Mouse (Mus musculus) CD4-positive, CD25-positive, alpha-beta regulatory T cell, adult 4 months (primary cell): ENCODE data around the gene Vstm4. TPM values are rescaled to one million over a fixed set of nuclear protein-coding genes. Genes with fewer than 3 reads are reported as not detected.

ENCODE experiments used
- ATAC-seq: one replicate; pipeline ENCODE4 v1.8.0; 2017
- polyA plus RNA-seq, 2 experiments: library from polyadenylated mRNA; unstranded; fragments of 100-300 nt; shearing (Covaris generic); gene quantifications; one replicate each; pipeline ENCODE4 v1.2.1; 2017

Vstm4 gene
- polyA plus RNA-seq, 2 experiments from 2014 or later: not detected

DNA sequence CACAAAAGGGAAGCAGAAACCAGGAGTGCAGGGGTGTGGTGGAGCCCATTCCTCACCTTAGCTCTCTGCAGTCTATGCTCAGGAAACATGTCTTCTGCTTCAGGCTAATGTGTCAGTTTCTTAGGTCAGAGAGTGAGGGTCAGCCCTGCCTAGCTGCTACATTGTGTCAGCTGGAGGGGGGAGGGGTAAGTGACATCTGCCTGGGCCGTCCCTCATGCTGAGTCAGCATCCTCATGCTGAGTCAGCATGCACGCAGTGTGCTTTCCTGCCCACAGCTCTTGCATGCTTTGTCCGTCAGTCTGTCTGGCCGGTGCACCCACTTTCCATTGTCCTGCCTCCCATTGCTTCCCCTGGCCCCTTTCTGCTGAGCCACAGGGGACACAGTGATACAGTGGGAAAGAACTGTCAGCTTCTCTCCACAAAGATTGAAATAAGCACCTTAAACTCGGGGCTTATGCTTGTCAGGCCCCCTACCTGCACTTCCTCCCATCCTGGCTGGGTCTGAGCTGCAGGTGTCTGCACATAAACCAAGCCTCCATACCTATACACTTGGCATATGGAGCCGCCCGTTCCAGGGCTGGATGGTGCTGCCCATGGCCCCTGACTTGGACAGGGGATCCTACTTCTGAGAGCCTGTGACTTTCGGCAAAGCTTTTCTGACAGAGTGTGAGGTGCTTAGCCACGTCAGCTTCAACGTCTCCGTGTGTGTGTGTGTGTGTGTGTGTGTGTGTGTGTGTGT is 3.4 kb downstream of the Vstm4 start:
- ATAC-seq: no peak

- ATAC-seq: no peak
Measured at GRCm38 (mm10) chr14:32861149-32861581, 4.6 kb downstream of the Vstm4 start.

GRCm38 (mm10) chr14:32861656-32862055 is 5.1 kb downstream of the Vstm4 start:
- no peak for ATAC-seq

DNA sequence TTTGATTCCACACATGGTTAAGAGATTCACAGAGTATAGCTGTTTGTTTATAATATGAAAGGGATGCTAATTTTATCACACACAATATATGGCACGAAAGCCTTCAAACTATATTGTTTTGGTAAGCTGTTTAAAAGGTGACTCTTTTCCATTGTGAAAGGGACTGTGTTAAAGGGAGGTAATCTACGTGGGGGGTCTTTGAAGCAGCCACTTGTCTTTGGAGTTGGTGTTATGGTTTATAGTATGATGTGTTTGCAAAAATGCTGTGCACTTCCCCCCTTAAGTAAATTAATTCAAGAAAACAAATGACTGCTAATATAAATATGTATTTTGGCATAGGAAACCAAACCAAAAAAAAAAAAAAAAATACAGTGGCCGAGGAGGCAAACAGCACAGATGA is 8.8 kb downstream of the Vstm4 start:
- ATAC-seq: no peak

- no peak for ATAC-seq
Measured at GRCm38 (mm10) chr14:32871963-32872362, 15.4 kb downstream of the Vstm4 start.

- ATAC-seq: no peak
Measured at GRCm38 (mm10) chr14:32877549-32877948, 21.0 kb downstream of the Vstm4 start.

- no peak for ATAC-seq
Measured at GRCm38 (mm10) chr14:32880332-32880731, 23.8 kb downstream of the Vstm4 start.

DNA sequence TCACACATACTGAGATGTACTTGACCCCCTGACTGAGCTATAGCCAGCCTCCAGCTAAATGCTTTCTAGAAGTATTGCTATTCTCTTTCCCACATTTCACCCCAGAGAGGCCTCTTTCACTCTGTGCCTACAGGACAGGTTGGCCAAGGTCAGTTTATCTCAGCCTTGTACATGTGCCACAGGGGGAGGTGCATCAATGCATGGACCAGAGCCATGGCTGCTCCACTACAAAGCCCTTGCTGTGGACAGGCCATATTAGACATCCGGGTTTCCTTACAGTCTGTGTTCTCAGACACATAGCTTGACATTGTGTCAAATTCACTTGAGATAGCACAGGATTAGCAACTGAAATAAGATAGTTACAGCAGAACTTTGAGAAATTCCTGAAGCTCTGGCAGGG is 25.1 kb downstream of the Vstm4 start:
- no peak for ATAC-seq

DNA sequence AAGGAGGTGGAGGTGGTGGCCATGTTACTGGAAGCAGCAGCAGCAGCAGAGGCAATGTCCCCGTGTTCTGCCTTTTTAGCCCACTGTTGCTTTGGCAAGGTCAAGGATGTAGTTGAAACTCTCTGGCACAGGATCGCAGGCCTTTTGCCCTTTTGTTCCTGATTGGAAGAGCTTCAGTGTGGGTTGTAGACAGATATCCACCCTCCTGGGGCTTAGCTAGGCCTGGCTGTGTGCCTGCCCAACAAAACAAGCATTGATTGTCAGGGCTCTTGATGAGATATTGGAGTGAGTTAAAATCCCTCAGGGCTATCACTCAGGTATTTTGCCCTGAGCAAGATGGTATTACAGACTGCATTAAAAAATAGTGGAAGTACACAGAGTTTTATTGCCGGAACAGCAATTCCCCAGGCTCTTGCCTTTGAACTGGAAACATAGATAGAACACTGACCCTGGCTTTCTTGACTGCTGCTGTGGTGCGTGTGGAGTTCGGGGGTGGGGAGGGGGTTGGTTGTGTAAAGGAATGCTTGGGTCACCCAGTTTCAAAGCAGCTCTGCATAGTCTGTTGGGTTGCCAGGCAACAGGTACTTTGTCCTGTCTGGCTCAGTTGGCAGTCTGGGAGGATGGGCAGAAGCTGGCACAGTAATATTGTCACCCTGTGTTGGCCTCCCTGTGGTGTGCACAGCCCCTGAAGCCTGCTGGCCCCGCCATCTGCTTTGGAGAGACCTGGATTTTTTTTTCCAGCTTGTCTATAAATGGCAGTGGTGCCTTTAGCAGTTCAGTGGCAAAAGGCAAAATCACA is 32.5 kb downstream of the Vstm4 start:
- no peak for ATAC-seq

- no peak for ATAC-seq
Measured at GRCm38 (mm10) chr14:32894341-32894853, 37.8 kb downstream of the Vstm4 start.

DNA sequence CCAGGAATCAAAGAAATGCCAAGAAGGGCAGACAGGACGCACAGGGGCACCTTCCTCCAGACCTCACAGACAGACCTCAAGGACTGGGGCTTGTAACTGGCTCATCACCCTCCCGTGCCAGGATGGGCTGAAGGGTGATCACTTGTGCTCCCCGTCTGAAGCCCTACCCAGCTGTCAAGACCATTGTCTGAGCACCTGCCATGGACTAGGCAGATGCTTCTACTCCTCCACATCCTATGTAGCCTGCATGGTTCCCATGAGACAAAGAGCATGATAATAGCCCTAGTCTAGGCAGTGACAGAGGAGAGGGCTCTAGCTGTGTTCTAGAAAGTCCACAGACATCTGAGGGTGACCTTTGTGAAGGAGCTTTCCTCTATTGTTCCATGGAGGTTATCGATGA is 38.3 kb downstream of the Vstm4 start:
- no peak for ATAC-seq

DNA sequence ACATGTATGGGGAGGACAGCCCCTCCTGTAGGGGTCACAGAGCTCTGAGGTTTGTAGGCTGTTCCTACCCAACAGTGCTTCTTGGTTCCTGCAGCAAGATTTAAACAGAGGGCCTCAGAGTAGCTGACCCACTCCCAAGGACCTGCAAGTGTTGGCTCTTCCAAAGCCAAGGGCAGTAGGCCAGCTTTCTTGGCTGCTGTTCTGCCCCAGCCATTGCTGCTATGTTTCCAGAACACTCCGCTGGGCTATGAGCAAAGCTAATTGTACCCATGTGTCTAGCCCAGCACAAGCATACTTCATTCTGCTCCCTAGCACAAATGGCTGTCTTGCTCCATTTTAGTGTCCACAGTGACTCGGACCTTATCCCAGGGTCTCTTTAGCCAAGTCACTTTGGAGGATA is 40.3 kb downstream of the Vstm4 start:
- ATAC-seq: no peak

GRCm38 (mm10) chr14:32903203-32903602 is 46.6 kb downstream of the Vstm4 start:
- no peak for ATAC-seq

- no peak for ATAC-seq
Measured at GRCm38 (mm10) chr14:32906545-32906944, 50.0 kb downstream of the Vstm4 start.

DNA sequence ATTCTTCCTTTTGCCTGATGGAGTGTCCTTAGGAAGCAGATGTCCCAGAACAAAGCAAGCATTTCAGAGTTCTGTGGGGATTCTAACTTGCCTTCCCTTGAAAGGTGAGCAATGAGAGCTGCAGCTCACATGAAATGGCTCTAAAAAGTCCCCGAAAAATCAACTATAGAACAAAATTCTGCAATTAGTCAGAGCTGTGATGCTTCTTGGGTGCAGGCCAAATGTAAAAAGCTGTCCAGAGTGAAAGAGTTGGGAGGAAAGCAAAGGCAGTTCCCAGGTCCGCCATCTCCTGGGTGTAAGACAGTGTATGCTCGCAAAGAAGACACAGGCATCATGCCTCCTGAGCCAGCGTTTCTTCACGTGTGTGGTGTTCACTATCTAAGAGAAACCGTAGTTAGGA is 52.6 kb downstream of the Vstm4 start:
- no peak for ATAC-seq

DNA sequence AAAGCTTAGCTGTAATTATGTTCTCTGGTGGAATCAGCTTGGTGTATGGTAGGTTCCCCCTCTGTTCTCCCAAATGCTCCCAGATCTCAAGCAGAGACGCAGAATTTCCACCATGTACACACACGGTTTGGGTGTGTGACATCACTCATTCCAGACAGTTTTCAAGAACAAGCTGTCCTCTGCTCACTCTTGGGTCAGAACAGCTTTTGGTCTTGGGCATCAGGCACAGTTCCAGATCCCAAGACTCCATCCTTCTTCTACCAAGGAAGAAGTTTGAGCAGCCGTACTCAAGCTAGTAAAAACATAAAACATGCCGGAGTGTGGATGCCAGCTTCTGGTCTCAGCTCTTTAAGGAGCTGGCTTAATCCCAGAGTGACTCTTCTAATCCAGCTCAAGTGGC is 54.6 kb downstream of the Vstm4 start:
- no peak for ATAC-seq

GRCm38 (mm10) chr14:32915360-32915759 is 58.8 kb downstream of the Vstm4 start:
- no peak for ATAC-seq

DNA sequence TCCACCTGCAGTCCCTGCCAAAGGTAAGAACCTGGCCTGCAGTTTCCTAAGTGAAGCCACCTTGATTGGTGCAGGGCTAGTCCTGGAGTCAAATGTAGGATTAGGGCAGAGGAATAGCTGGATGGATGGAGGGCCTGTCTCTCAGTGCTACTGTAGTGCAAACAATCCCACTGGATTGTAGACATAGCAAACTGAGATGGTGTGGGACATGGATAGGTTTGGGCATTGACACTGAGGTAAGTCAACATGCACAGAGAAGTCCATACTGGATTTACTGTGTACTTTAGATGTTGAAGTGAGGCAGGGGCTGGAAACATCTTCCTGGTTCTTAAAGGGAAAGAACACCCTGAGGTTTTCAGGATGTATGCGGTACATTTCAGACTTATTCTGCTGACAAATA is 61.4 kb downstream of the Vstm4 start:
- no peak for ATAC-seq

DNA sequence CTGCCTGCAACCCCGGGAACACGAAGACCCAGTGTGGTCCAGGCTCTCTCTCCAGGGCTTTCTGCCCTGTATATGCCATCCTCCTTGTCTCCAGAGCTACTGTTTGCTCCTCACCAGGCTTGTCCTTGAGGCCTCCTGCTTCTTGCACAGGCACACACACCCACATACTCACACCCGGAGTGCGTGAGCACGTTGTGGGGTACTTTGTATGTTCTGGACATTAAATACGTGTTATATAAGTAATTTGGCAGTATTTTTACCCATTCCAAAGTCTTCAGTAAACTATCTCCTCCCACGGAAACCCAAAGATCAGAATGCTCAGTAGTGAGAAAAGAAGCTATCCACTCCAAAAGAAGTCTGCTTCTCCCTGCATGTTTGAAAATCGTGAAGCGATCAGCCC is 67.3 kb downstream of the Vstm4 start:
- ATAC-seq: no peak

- no peak for ATAC-seq
Measured at GRCm38 (mm10) chr14:32931709-32932108, 75.2 kb downstream of the Vstm4 start.

DNA sequence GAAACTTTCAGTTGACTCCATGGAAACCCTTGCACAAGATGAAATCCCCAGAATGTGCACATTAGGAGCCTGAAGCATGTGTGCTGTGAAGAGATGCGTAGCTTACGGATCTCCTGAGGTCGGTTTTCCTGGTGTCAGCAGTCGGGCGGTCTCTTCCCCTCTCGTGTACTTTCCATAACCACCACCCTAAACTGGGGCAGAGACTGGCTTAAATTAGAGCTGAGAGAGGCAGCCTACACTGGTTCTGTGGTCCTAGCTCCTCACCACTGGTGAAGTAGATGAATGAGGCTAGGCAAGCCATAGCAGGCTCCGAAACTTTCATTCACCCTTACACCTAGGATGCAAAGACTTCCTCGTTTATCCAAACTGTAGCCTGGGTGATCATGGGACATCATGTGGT is 75.7 kb downstream of the Vstm4 start:
- no peak for ATAC-seq

GRCm38 (mm10) chr14:32934064-32934463 is 77.5 kb downstream of the Vstm4 start:
- no peak for ATAC-seq

DNA sequence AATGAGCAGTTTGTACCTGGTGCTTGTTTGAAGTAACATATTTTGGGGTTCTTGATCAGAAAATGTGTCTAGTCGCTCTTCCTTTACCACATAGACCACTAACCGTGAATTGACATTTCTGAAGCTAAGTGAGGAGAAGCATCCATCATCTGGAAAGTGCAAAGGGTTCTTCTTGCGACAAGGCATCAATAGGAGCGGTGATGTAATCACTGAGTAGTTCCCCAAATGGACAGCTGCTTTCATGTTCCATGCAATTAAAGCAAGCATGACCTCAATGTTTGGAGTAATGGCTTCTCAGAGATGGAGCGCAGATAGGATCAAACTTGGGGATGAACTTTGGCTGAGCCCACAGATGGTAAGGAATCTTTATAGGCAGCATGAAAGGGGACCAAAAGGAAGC is 82.7 kb downstream of the Vstm4 start:
- ATAC-seq: no peak

GRCm38 (mm10) chr14:32947512-32947911 is 91.0 kb downstream of the Vstm4 start:
- ATAC-seq: no peak
